Mouse (Mus musculus) heart, embryonic 16.5 days (tissue): Measurements from ENCODE around the gene Sun1. TPM values are rescaled to one million over a fixed set of nuclear protein-coding genes. Genes with fewer than 3 reads are reported as not detected.

Experiments
- ATAC-seq: fragments of 200-750 bp; cut with Nextera tagmentation; replicated peaks from 2 replicates; pipeline ENCODE4 v1.8.0; 2017; ENCODE audit warnings: moderate number of reproducible peaks; ENCODE audit not compliant: insufficient read depth, low FRiP score; ENCODE audit errors: extremely low read depth
- H3K27ac ChIP-seq: fragments of 300-500 bp; sonication (generic); 2 replicates; pipeline ENCODE4 v1.5.1; 2014; ENCODE audit warnings: mild to moderate bottlenecking, low read length, control low read depth, moderate library complexity
- H3K27me3 ChIP-seq: fragments of 300-500 bp; sonication (generic); 2 replicates; pipeline ENCODE4 v1.6.1; 2014; ENCODE audit warnings: low read length, mixed read lengths; ENCODE audit not compliant: control insufficient read depth, insufficient read depth
- H3K36me3 ChIP-seq: fragments of 300-500 bp; sonication (generic); 2 replicates; pipeline ENCODE4 v1.6.1; 2014; ENCODE audit not compliant: control insufficient read depth, insufficient read depth
- H3K4me1 ChIP-seq: fragments of 300-500 bp; sonication (generic); 2 replicates; pipeline ENCODE4 v1.6.1; 2014; ENCODE audit warnings: low read length, mixed read lengths; ENCODE audit not compliant: control insufficient read depth, insufficient read depth
- H3K4me2 ChIP-seq: fragments of 300-500 bp; sonication (generic); 2 replicates; pipeline ENCODE4 v1.6.1; 2014; ENCODE audit warnings: low read depth, mild to moderate bottlenecking, control low read depth, low read length
- H3K4me3 ChIP-seq: fragments of 300-500 bp; sonication (generic); 2 replicates; pipeline ENCODE4 v1.5.1; 2014; ENCODE audit warnings: mild to moderate bottlenecking, control low read depth, low read length
- H3K9ac ChIP-seq: fragments of 300-500 bp; sonication (generic); 2 replicates; pipeline ENCODE4 v1.6.1; 2014; ENCODE audit warnings: low read length, control low read depth
- H3K9me3 ChIP-seq: fragments of 300-500 bp; sonication (generic); replicated peaks from 2 replicates; pipeline ENCODE4 v1.6.1; 2016; ENCODE audit warnings: low read length; ENCODE audit not compliant: control insufficient read depth
- WGBS: fragments of 180-500 bp; shearing (Covaris S2); extraction: QIAGEN DNeasy Blood & Tissue Kit; methylation state at CpG from one replicate; pipeline ENCODE4 v1.1.7; 2014; 5-methylcytosine and 5-hydroxymethylcytosine counted together
- polyA plus RNA-seq: library from polyadenylated mRNA; unstranded; fragments of >200 nt; fragmentation: Nextera tagmentation; extraction: Ambion mirVana; gene quantifications from 2 replicates; pipeline ENCODE4 v1.2.1, GENCODE M21; 2015

The Sun1 gene
- polyA plus RNA-seq, 1 experiment from 2014 or later, result 35.7 TPM

- Histone ChIP-seq H3K4me2 (no peak overlapping the region), H3K36me3 (no peaks in the 10 kb centered on the region), H3K4me3 (no peak overlapping the region), H3K27me3 (no peaks in the 10 kb centered on the region; the same call in 1 of the 2 replicates), H3K9me3 (peaks cover 4% of the 10 kb centered on the region; the same call in 1 of the 2 replicates), H3K4me1 (no peaks in the 10 kb centered on the region), H3K27ac (no peak overlapping the region), H3K9ac (no peak overlapping the region)
- ATAC-seq, result no peak
- WGBS, result 64% methylated on average over 6 of the region's 6 CpGs
Measured at GRCm38 (mm10) chr5:139291811-139292560, 91.5 kb downstream of the Sun1 start.

GRCm38 (mm10) chr5:139294089-139294488 lies 93.7 kb downstream of the Sun1 start:
- no peak overlapping the region for H3K4me2 ChIP-seq
- no peaks in the 10 kb centered on the region for H3K27me3 ChIP-seq
- no peak for ATAC-seq

DNA sequence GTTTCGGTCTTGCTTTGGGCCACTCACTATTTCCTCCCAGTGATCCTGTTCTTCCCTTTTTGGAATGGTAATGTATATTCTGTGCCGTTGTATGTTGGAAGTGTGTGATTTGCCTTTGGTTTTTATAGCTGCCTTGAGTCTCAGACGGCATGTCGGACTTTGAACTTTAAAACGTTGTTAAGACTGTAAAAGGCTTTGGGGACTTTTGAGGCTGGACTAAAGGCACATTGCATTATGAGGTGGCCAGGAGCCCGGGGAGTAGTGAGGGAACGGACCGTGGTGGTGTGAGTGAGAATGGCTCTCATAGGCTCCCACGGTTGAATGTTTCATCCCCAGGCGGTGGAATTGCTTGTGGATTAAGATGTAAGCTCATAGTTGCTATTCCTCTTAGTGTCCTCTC lies 96.7 kb downstream of the Sun1 start:
- Histone ChIP-seq H3K27me3 (0 out of 2 replicates have a peak, but pooled peaks cover 2% of the 10 kb centered on the region), H3K9ac (no peak overlapping the region), H3K4me3 (no peak overlapping the region), H3K27ac (no peak overlapping the region), H3K4me1 (no peaks in the 10 kb centered on the region), H3K4me2 (no peak overlapping the region), H3K9me3 (peaks cover 4% of the 10 kb centered on the region; the same call in 1 of the 2 replicates), H3K36me3 (no peaks in the 10 kb centered on the region)
- 87% methylated on average over 10 of the region's 10 CpGs for WGBS
- ATAC-seq, result no peak

More at GRCm38 (mm10) chr5:139294089-139294488, 93.7 kb downstream of the Sun1 start:
- H3K4me1 ChIP-seq, result no peaks in the 10 kb centered on the region
- 86% methylated on average over 2 of the region's 2 CpGs for WGBS
- no peak overlapping the region for H3K4me3 ChIP-seq
- H3K9ac ChIP-seq, result no peak overlapping the region
- H3K9me3 ChIP-seq, result peaks cover 4% of the 10 kb centered on the region; the same call in 1 of the 2 replicates
- no peaks in the 10 kb centered on the region for H3K36me3 ChIP-seq
- no peak overlapping the region for H3K27ac ChIP-seq

DNA sequence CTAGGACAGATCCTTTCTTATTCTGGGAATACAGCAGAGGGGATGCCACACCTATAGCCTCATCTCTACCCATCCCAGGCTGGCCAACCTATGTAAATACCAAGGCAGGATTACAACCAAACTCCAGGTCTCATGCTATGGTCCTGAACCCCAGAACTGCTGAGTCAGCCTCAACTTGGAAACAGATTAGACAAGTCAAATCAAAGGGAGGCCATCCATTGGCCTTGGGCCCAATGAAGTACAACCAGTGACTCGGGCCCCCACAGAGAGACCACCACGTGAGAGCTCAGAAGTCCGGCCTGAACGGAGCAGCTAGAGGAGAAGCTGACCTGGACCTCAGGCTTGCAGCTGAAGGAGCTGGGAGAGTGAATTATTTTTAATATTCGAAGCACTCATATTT lies 97.3 kb downstream of the Sun1 start:
- no peak for ATAC-seq
- no peak overlapping the region for H3K9ac ChIP-seq
- 80% methylated on average over 5 of the region's 5 CpGs for WGBS

More for the DNA sequence above, 97.3 kb downstream of the Sun1 start:
- no peak overlapping the region for H3K4me3 ChIP-seq
- H3K9me3 ChIP-seq, result peaks cover 4% of the 10 kb centered on the region; the same call in 1 of the 2 replicates
- H3K27ac ChIP-seq, result no peak overlapping the region
- H3K4me1 ChIP-seq, result no peaks in the 10 kb centered on the region
- no peak overlapping the region for H3K4me2 ChIP-seq
- H3K27me3 ChIP-seq, result 0 out of 2 replicates have a peak, but pooled peaks cover 2% of the 10 kb centered on the region
- no peaks in the 10 kb centered on the region for H3K36me3 ChIP-seq

Other genes starting within 250 kb of the Sun1 start
- gene Pdgfa, start 203.3 kb upstream of the Sun1 start, polyA plus RNA-seq, result 54.0 and 56.0 TPM in 2 replicates
- gene Prkar1b, start 50.6 kb upstream of the Sun1 start, polyA plus RNA-seq, result 8.4 and 9.5 TPM in 2 replicates
- 4.9 and 6.6 TPM in 2 replicates for gene Dnaaf5, start 50.4 kb upstream of the Sun1 start, polyA plus RNA-seq
- gene Get4, start 51.7 kb downstream of the Sun1 start, polyA plus RNA-seq, result 141 and 145 TPM in 2 replicates
- gene Adap1, start 125.0 kb downstream of the Sun1 start, polyA plus RNA-seq, result 0.59 and 1.6 TPM in 2 replicates
- 75.7 and 75.8 TPM in 2 replicates for gene Cox19, start 150.8 kb downstream of the Sun1 start, polyA plus RNA-seq
- gene Cyp2w1, start 152.0 kb downstream of the Sun1 start, polyA plus RNA-seq, result not detected in 2 replicates
- gene Gpr146, start 177.1 kb downstream of the Sun1 start, polyA plus RNA-seq, result 17.1 and 17.2 TPM in 2 replicates
- gene C130050O18Rik, start 204.6 kb downstream of the Sun1 start, polyA plus RNA-seq, result 0.43 and 0.66 TPM in 2 replicates
- 3.0 and 4.0 TPM in 2 replicates for gene Gper1, start 222.5 kb downstream of the Sun1 start, polyA plus RNA-seq